Mouse (Mus musculus) liver, embryonic 12.5 days (tissue): ENCODE results near the gene Ctrl. TPM values are rescaled to one million over a fixed set of nuclear protein-coding genes. Genes with fewer than 3 reads are reported as not detected.

ENCODE experiments used
- ATAC-seq: fragments of 200-750 bp; cut with Nextera tagmentation; 2 replicates; pipeline ENCODE4 v1.8.0; 2017; ENCODE audit warnings: moderate number of reproducible peaks, mild to moderate bottlenecking, moderate library complexity
- H3K27ac ChIP-seq: fragments of 300-500 bp; sonication (generic); 2 replicates; pipeline ENCODE4 v1.5.1; 2016; ENCODE audit warnings: mild to moderate bottlenecking
- H3K27me3 ChIP-seq: fragments of 300-500 bp; sonication (generic); replicated peaks from 2 replicates; pipeline ENCODE4 v1.6.1; 2016; ENCODE audit warnings: mild to moderate bottlenecking, moderate library complexity
- H3K36me3 ChIP-seq: fragments of 300-500 bp; sonication (generic); 2 replicates; pipeline ENCODE4 v1.6.1; 2016; ENCODE audit warnings: mild to moderate bottlenecking, moderate library complexity
- H3K4me1 ChIP-seq: fragments of 300-500 bp; sonication (generic); 2 replicates; pipeline ENCODE4 v1.6.1; 2016
- H3K4me2 ChIP-seq: fragments of 300-500 bp; sonication (generic); 2 replicates; pipeline ENCODE4 v1.6.1; 2016; ENCODE audit warnings: mild to moderate bottlenecking, moderate library complexity
- H3K4me3 ChIP-seq: fragments of 300-500 bp; sonication (generic); 2 replicates; pipeline ENCODE4 v1.5.1; 2016; ENCODE audit warnings: mild to moderate bottlenecking, moderate library complexity
- H3K9ac ChIP-seq: fragments of 300-500 bp; sonication (generic); 2 replicates; pipeline ENCODE4 v1.6.1; 2016; ENCODE audit warnings: mild to moderate bottlenecking, moderate library complexity
- H3K9me3 ChIP-seq: fragments of 300-500 bp; sonication (generic); replicated peaks from 2 replicates; pipeline ENCODE4 v1.6.1; 2016; ENCODE audit warnings: mild to moderate bottlenecking, moderate library complexity
- WGBS: fragments of 180-500 bp; shearing (Covaris S2); methylation state at CpG from one replicate; pipeline ENCODE4 v1.1.7; 2016; ENCODE audit not compliant: insufficient replicate concordance; 5-methylcytosine and 5-hydroxymethylcytosine counted together
- microRNA-seq: library from miRNA; unstranded; fragments of <30 nt; microRNA quantifications from one replicate; pipeline ENCODE4, GENCODE M21; 2017
- polyA plus RNA-seq: library from polyadenylated mRNA; unstranded; fragments of >200 nt; fragmentation: Nextera tagmentation; extraction: Ambion mirVana; gene quantifications from 2 replicates; pipeline ENCODE4 v1.2.1, GENCODE M21; 2016

Ctrl gene
- polyA plus RNA-seq, 1 experiment from 2014 or later = 0.94 TPM

- H3K9ac ChIP-seq = no peak within 1 kb of the TSS
- no peak within 1 kb of the TSS for H3K4me3 ChIP-seq
- ATAC-seq = peak; percentile 65; the same call in 1 of the 2 replicates
- H3K27me3 ChIP-seq = no peaks in the 10 kb centered on the region
- WGBS = 31% methylated on average over 11 of the region's 11 CpGs
- H3K36me3 ChIP-seq = peaks cover 63% of the 10 kb centered on the region
- H3K9me3 ChIP-seq = no peaks in the 10 kb centered on the region
- peaks cover 6% of the 10 kb centered on the region for H3K4me1 ChIP-seq
- H3K4me2 ChIP-seq = no peak within 1 kb of the TSS
- no peak within 1 kb of the TSS for H3K27ac ChIP-seq
Measured at GRCm38 (mm10) chr8:105893339-105893738, 40.3 kb downstream of the Ctrl start, which contains the start of gene Nrn1l. TSS of gene Nrn1l (plus strand) at chr8:105893567.

- Histone ChIP-seq H3K9ac (no peak overlapping the region), H3K27ac (no peak overlapping the region), H3K4me1 (peaks cover 6% of the 10 kb centered on the region), H3K27me3 (no peaks in the 10 kb centered on the region), H3K9me3 (no peaks in the 10 kb centered on the region), H3K36me3 (peaks cover 72% of the 10 kb centered on the region), H3K4me3 (no peak overlapping the region), H3K4me2 (no peak overlapping the region)
- WGBS = 79% methylated on average over 6 of the region's 6 CpGs
- no peak for ATAC-seq
Measured at GRCm38 (mm10) chr8:105892432-105892831, 41.2 kb downstream of the Ctrl start.

- no peak for ATAC-seq
- Histone ChIP-seq H3K4me3 (no peak overlapping the region), H3K9ac (no peak overlapping the region), H3K4me2 (no peak overlapping the region), H3K9me3 (no peaks in the 10 kb centered on the region), H3K4me1 (peaks cover 6% of the 10 kb centered on the region), H3K27ac (no peak overlapping the region), H3K27me3 (no peaks in the 10 kb centered on the region), H3K36me3 (peaks cover 88% of the 10 kb centered on the region)
- 86% methylated on average over 6 of the region's 6 CpGs for WGBS
Measured at GRCm38 (mm10) chr8:105890870-105891269, 42.8 kb downstream of the Ctrl start.

- no peak for ATAC-seq
- H3K9ac ChIP-seq = no peak overlapping the region
- WGBS = 84% methylated on average over 12 of the region's 12 CpGs
- H3K4me1 ChIP-seq = peaks cover 6% of the 10 kb centered on the region
- no peak overlapping the region for H3K4me3 ChIP-seq
- H3K9me3 ChIP-seq = no peaks in the 10 kb centered on the region
- no peak overlapping the region for H3K27ac ChIP-seq
- no peak overlapping the region for H3K4me2 ChIP-seq
- peaks cover 98% of the 10 kb centered on the region for H3K36me3 ChIP-seq
- no peaks in the 10 kb centered on the region for H3K27me3 ChIP-seq
Measured at GRCm38 (mm10) chr8:105889756-105890465, 43.8 kb downstream of the Ctrl start.

Small RNAs within 50 kb of the gene (microRNA-seq; reads per million reads assigned to microRNA genes)
- gene Mir7074 = not detected

Other genes with a start within 250 kb of the Ctrl start
- gene Carmil2, start 247.6 kb downstream of the Ctrl start, polyA plus RNA-seq = 0.86 TPM in 2 replicates
- 32.3 and 34.1 TPM in 2 replicates for gene Acd, start 232.8 kb downstream of the Ctrl start, polyA plus RNA-seq
- gene Pard6a, start 232.7 kb downstream of the Ctrl start, polyA plus RNA-seq = 9.2 and 10.8 TPM in 2 replicates
- gene 4933405L10Rik, start 226.2 kb downstream of the Ctrl start, polyA plus RNA-seq = 0.23 TPM in 1 of 2 replicates, not detected in the other
- gene Enkd1, start 225.7 kb downstream of the Ctrl start, polyA plus RNA-seq = 11.2 and 12.4 TPM in 2 replicates
- 4.5 and 5.1 TPM in 2 replicates for gene Gfod2, start 175.2 kb downstream of the Ctrl start, polyA plus RNA-seq
- gene Ranbp10, start 106.5 kb downstream of the Ctrl start, polyA plus RNA-seq = 37.7 and 37.8 TPM in 2 replicates
- gene Tsnaxip1, start 106.1 kb downstream of the Ctrl start, polyA plus RNA-seq = 0.12 and 0.19 TPM in 2 replicates
- gene Cenpt, start 80.6 kb downstream of the Ctrl start, polyA plus RNA-seq = 29.0 and 29.2 TPM in 2 replicates
- 53.0 and 53.2 TPM in 2 replicates for gene Thap11, start 78.7 kb downstream of the Ctrl start, polyA plus RNA-seq
- 180 and 183 TPM in 2 replicates for gene Nutf2, start 73.3 kb downstream of the Ctrl start, polyA plus RNA-seq
- gene Edc4, start 53.0 kb downstream of the Ctrl start, polyA plus RNA-seq = 30.1 and 30.9 TPM in 2 replicates
- gene Nrn1l, start 40.3 kb downstream of the Ctrl start, polyA plus RNA-seq = 0.29 TPM in 1 of 2 replicates, not detected in the other
- 13.1 and 14.3 TPM in 2 replicates for gene Pskh1, start 33.4 kb downstream of the Ctrl start, polyA plus RNA-seq
- 77.2 and 84.6 TPM in 2 replicates for gene Psmb10, start 4.6 kb upstream of the Ctrl start, polyA plus RNA-seq
- gene Lcat, start 9.5 kb upstream of the Ctrl start, polyA plus RNA-seq = 26.3 and 29.2 TPM in 2 replicates
- gene Slc12a4, start 32.2 kb upstream of the Ctrl start, polyA plus RNA-seq = 18.2 and 18.6 TPM in 2 replicates
- not detected in 2 replicates for gene Dpep3, start 45.6 kb upstream of the Ctrl start, polyA plus RNA-seq
- gene Dus2, start 57.5 kb upstream of the Ctrl start, polyA plus RNA-seq = 16.0 and 16.5 TPM in 2 replicates
- not detected in 2 replicates for gene Dpep2nb, start 72.1 kb upstream of the Ctrl start, polyA plus RNA-seq
- 14.7 TPM in 2 replicates for gene Ddx28, start 78.0 kb upstream of the Ctrl start, polyA plus RNA-seq
- 5.0 and 5.8 TPM in 2 replicates for gene Nfatc3, start 125.0 kb upstream of the Ctrl start, polyA plus RNA-seq
- gene Esrp2, start 203.1 kb upstream of the Ctrl start, polyA plus RNA-seq = 6.6 and 7.9 TPM in 2 replicates
- gene Pla2g15, start 216.5 kb upstream of the Ctrl start, polyA plus RNA-seq = 9.8 TPM in 2 replicates
- gene Slc7a6, start 235.0 kb upstream of the Ctrl start, polyA plus RNA-seq = 17.4 and 22.2 TPM in 2 replicates